Mouse (Mus musculus) hematopoietic stem cell, adult 5-6 weeks (primary cell): ENCODE measurements at regions not wholly inside any gene's neighbourhood (a gene's known extent, or its start where the extent isn't known, plus 50 kb on each side); places are given as distances from the start of the nearest gene placed in this dataset.
A peak's percentile ranks its signal among the peaks of the same experiment; 100 is the strongest.

ENCODE experiments used
- ATAC-seq, 2 experiments: fragments of 125-278 bp in 1 of 2; replicated peaks in 1 of 2; 2 replicates each; pipeline ENCODE4 v1.8.0; 2016 to 2017; ENCODE audit warnings: inconsistent platforms in 2 of 2, mild to moderate bottlenecking in 2 of 2, moderate number of reproducible peaks in 2 of 2, low read depth in 1 of 2, moderate TSS enrichment in 1 of 2; ENCODE audit not compliant: low FRiP score in 2 of 2, poor library complexity in 2 of 2, severe bottlenecking in 2 of 2, insufficient read depth in 1 of 2, low TSS enrichment in 1 of 2

DNA sequence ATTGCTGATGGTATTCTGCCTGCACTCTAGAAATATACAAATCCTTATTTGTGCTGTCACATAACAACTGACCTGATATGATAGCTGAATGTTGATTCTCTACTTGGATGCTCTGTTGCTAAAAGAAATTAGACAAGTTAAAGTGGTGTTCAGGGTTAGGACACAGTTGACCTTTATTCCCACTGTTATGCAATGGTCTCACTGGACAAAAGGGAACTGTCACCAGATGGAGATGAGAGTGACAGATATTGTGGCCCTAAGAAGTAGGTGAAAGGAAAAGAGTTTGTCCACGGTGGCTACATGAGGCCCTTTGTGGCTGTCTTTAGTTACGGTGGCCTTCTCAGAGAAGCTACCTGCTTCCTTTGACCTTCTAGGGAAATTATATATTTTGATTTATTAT lies 247.9 kb upstream of the Prdm1 start:
- ATAC-seq: no peak

DNA sequence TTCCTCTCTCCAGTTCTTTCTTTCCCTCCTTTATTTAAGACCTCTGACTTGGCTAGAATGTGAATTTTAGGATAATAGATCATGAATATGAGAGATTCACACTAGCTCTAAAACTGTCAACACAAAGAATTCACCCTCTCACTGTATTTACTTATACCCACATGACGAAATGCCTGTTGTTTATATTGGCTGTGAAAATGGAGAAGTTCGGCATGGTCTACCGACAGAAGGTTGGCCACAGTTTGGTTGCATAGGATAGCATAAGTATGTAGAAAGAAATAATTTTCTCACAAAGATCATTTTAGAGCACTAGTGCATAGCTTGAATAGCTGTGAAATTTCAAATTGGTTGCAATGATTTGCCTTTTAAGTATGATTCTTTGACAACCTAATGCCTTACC lies 237.2 kb upstream of the Prdm1 start:
- no peak for ATAC-seq

DNA sequence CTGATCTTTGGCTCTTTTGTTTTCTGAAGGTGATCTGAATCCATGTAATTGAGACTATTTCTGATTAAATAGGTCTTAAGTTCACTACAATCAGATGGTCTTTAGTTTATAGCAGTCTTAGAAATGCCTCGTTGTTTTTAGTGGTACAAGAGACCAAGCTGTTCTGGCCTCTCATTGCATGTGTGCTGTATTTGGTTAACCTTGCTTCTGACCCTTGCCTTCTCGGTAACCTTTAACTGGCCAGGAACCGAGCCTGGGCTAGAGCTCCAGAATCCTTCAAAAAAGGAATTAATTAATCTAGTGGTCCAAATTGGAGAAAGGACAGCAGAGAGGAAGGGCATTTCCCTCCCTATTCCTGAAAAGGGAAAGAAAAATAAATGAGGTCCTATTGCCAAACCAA lies 234.8 kb upstream of the Prdm1 start:
- ATAC-seq: no peak

DNA sequence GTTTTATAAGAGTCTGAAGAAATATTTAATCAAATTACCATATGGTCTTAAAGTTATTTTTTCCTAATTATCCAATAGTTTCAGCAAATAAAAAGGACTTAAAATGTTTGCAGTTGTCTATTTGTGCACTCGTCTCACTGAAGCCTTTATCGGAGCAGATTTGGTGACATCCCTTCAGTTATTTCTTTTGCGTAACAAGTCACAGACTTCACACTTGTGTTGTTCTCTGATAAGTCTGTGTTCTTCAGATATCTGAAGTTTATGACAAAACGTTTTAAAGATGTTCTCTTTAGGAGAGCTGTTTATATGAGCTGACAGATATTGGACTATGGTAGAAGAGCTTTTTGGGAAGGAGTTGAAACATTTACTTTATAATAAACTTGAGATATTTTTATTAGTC lies 233.8 kb upstream of the Prdm1 start:
- ATAC-seq: no peak

DNA sequence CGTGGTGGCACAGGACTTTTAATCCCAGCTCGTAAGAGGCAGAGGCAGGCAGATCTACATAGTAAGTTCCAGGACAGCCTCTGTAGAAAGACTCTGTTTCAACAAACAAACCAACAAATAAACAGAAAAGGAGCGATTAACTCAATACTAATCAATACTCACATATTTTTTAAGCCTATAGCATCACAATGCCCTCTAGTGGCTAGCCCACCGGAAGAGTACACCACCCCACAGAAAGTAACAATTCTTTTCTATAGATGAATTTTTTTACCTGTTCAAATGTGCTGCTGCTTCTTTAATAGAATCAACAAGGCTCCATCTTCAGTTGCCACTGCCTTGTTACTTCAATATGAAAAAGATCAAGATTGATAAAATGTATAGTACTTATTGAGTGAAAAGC lies 233.0 kb upstream of the Prdm1 start:
- no peak for ATAC-seq

DNA sequence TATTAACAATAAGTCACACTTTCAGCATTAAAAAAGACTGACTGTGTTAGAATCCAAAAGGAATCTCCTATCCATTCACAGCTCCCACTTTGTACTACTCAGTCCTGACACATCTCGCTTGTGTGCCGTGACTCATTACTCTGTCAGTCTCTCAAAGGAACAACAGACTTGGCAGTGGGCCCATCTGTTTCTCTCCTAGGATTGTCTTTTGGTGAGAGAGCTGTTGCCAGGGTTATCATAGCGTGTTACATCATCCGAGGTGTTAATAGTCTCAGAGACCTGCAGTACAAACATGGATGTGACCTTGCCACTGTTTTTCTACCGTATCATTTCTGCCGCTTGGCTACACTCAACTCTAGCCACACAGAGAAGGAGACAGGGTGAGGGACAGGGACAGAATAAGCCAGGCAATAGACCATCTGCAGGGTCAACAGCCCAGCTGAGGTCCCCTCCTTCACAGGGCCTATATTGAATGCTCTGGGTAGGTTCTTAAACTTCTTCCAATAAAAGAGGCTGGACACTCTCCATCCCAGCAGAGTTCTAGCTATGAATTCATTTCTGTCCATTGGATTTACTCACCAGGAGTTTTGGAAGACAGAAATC lies 227.2 kb upstream of the Prdm1 start:
- ATAC-seq: no peak

DNA sequence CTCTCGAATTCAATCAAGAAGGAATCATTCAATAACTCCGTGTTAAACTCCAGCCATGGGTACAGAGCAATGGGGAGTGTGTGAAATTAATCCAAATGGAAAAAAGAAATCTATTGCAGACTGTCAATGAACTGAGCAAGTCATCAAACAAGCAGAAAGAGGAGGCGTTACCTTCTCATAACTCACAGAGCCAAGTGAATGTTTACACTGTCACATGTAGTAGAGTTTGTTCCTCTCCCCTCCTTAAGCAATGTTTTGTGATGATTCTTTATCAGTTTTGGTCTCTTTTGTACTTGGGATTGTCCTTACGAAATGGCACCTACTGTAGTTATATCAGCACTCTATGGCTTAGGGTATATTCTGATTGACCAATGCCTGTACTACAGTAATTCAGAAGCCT lies 226.6 kb upstream of the Prdm1 start:
- no peak for ATAC-seq

DNA sequence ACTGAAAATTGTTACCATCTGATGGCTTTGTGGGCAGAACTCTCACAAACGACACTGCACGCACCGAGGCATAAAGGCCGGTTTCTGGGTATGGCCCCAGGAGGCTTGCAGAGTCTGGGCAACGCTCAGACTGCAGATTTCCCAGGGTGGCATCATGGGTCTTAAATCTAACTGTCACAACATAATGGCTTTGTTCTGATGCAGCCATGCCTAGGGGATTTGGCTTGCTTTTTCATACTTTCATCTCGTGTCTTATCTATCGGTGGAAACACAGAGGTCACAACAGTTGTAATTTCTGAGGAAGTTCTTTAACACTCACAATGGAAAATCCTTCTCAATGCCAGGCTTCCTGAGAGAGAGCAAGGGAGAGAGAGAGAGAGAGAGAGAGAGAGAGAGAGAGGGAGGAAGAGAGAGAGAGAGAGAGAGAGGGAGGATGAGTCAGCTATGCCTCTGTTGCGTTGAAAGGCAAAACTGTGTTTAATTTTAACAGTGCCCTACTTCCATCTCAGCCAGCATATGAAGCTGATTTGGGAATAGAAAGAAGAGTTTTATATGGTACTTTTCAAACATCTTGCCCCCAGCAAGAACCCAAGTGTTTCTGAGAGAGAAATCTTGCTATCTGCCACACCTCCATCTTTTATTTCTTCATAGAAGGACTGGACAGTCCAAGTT lies 224.6 kb upstream of the Prdm1 start:
- ATAC-seq: no peak

DNA sequence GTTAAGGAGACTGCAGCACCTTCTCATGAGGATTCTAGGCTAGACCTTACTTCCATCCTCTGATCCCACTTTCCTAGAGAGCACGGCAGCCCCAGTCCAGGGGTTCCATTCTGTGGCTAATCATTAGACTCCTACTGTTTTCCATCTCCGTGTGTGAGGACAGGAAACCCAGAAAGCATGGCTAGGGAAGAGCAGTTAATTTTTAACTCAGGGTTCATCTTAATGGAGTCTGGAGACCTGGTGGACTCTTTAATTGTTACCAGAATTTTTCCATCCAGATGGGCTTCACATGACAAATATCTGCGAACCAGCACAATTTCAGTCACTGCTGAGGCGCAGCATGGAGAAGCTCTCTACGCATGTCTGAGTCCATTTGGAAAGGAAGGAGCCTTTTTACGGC lies 222.8 kb upstream of the Prdm1 start:
- ATAC-seq: no peak

DNA sequence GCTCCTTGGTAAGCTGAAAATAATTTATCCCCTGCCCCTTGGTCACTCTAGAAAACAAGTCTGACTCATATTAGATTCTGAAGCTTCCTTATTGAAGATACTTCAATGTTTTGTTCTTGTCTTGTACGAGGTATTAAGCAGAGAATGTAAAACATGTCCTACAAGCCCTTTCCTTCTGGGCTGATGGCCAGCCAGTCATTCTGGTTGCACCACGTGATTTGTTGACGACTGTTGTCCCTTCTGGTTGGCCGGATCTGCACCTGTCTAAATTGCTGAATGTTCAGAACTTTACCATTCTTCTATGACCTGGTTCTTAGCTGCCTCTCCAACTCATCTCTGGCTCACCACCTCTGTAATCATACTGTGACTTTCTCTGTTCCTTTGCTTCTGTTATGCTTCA lies 220.9 kb upstream of the Prdm1 start:
- ATAC-seq: no peak

DNA sequence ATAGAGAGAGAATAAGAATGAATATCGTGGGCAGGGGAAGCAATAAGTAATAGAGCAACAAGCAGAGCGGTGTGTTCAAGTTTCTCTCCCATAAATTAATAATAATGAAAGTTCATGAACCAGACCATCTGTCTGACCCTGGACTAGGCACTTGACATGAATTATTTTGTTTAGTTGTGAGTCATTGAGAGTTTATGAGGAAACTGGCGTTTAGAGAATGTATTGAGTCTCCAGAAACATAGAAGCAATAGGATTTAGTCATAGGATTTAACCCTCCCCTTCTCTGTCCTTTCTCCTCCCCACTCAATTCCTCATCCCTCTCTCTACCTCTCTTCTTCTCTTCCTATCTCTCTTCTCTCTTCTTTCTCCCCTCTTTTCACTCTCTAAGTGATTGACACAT lies 219.1 kb upstream of the Prdm1 start:
- no peak for ATAC-seq

DNA sequence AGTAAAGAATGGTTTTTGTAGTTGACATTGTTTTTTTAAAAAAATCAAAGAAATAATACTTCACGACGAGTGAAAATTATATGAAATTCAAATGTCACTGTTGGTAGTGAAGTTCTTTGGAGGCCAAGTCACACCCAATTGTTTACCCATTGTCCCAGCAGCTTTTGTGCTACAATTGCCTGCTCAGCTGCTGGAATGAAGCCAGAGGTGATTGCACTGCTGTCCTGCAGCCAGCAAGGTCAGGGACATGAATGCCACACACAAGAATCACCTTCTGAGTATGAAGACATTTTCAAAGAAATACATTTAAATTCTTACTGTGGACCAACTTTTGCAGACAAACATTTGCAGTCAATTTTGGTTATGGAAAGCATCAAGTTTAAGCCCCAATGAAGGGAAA lies 215.9 kb upstream of the Prdm1 start:
- ATAC-seq: no peak

DNA sequence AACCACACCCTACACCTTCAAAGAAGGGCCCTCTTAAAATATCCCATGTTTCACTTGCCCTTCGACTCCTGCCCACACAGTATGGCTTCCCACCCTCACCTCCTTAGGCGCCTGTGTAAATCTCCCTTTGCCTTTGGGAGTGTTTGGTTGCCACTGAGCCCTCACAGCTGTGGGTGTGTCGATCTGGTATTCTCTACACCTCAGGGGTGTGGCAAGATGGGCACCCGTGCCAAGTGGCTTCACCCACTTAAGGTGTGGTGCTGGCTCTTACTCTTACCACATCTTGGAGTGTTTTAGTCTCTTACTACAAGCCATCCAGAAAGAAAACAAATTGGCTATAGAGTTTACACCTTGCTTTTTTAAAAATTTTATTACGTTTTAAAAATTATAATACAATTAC lies 205.3 kb upstream of the Prdm1 start:
- no peak for ATAC-seq

DNA sequence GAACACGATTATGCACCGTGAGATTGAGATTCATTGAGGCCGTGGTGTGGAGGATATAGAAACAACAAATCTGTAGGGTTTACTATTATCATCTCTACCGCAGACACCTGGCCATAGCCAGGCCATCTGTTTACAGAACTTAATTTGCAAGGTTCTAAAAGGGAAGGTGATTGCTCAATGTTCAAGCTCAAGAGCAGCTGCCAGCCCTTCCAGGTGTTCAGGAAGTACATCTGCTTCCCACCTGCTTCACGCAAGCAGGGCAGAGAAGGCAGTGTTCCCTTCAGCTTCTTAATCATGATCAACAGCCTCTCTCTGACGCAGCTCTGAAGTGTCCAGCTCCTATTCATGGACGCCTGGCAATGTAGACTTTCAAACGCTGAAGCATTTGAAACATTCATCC lies 202.4 kb upstream of the Prdm1 start:
- no peak for ATAC-seq

DNA sequence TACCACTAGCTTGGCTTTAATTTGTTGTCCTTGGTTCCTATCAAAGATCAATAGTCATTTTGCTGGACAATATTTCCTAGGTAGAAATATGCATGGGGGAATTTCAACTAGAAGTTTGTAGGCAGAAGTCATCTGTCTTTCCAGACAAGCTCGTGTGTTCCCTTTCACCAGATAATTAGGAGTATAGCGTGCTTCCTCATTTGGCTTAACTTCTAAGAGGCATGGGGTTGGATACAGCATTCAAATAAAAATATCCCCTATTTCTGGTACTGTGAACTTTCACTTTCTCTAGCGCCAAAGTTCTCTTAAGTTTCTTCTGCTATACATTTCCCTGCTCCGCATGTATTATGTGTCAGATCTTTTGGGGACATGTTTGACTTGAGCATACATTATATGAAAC lies 200.7 kb upstream of the Prdm1 start:
- 0 out of 4 replicates have a peak, but pooled peaks of 1 of the 2 experiments have one; percentile 32 for ATAC-seq

DNA sequence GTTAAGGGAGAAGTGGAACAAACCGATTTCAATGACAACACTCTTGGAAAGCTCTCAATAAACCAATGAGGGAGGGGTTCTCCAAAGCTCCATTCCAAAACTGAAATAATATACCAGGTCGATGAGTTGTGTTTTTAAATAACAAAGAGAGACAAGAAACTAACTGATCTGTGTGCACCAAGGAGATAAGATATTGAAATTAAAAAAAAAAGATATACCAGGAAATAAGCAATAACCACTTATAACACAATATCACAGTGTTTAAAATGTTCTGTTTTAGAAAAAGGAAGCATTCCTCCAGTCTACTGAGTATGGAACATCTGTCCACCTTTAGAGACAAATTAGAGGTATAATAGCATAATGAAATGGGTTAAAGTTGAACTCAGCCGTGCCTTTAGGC lies 196.3 kb upstream of the Prdm1 start:
- no peak for ATAC-seq

DNA sequence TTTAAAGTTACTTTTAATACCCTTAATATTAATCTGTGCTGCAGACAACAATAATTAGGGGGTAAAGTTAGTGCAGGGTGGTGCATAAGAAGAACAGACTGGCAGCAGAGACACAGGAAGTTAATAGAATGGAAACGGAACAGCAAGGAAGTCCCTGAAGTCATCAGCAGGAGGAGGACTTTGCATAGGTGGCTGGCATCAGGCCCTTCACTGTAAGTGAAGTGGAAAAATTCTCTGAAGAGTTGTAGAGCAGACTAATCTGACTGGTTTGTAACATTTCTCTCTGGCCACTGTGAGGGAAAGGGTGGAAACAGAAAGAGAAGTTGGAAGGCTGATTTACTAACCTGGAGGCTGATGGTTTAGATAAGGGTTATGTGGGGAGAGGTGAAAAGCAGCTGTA lies 195.5 kb upstream of the Prdm1 start:
- ATAC-seq: no peak

DNA sequence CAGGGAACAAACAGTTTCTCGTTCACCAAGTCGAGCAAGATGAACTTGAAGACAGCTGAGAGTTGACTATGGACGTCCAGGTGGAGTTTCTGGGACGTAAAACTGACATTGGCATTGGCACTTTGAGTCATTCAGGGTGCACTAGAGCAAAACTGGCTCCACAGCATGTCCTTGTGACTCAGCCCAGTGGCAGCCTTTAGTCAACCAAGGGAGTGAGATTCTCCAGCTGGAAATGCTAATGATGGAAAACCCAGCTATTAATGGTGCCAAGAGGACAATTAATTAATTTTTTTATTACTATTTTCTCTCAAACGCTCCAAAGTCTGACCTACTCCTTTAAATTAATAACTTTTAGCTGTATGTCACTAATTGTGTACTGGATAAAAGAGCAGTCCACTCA lies 195.0 kb upstream of the Prdm1 start:
- ATAC-seq: no peak

DNA sequence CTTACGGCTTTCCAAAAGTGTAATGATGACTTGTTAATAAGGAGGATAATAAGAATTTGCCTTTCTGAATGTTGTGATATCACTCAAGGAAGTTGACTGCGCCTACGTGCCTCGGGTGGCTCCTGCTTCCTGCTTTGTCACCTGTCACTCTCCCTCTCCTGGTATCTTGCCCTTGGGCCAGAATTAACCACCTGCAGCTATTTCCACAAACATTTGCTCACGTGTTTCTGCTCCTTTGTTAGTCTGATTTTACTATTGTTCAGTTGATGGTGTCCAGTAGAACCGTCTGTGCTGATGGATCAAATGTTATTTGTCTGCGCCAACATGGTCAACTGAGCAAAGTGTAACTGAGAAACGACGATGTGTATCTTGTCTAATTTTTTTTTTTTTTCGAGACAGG lies 193.4 kb upstream of the Prdm1 start:
- no peak for ATAC-seq
